Mouse (Mus musculus): Measurements from ENCODE around the gene Gm17324. TPM values are rescaled to one million over a fixed set of nuclear protein-coding genes. Genes with fewer than 3 reads are reported as not detected.
A peak's percentile ranks its signal among the peaks of the same experiment; 100 is the strongest.
"Not testable (repeated sequence)": the region's sequence is repeated elsewhere in the genome, so short reads cannot be mapped to it uniquely, and the experiment has no call there.

Gene Gm17324
- 0.84 and 1.3 TPM in 2 replicates for polyA plus RNA-seq (2016; fragmentation: Nextera tagmentation; extraction: Ambion mirVana)

- WGBS: under 1% methylated on average over 95 of the region's 96 CpGs
- H3K9ac ChIP-seq: peak within 1 kb of the TSS; percentile 91
- H3K4me3 ChIP-seq: peak within 1 kb of the TSS; percentile 97
- no peaks in the 10 kb centered on the region for H3K9me3 ChIP-seq (replicated peaks)
- H3K27ac ChIP-seq: peak within 1 kb of the TSS; percentile 93
- peak; percentile 95 for ATAC-seq (ENCODE audit: low FRiP score)
- peaks cover 13% of the 10 kb centered on the region for H3K36me3 ChIP-seq
- H3K27me3 ChIP-seq: peaks cover 38% of the 10 kb centered on the region
- peak within 1 kb of the TSS; percentile 72 for H3K4me2 ChIP-seq (replicated peaks)
- peaks cover 9% of the 10 kb centered on the region for H3K4me1 ChIP-seq
Observed at GRCm38 (mm10) chr9:78447973-78448873, at the start of gene Gm17324, which contains the start of gene Mto1. Gene Gm17324, minus strand, starts transcription at chr9:78448786. Gene Mto1, plus strand, starts transcription at chr9:78448208.

- Histone ChIP-seq H3K4me2 (replicated peaks) (no peak overlapping the region), H3K9ac (no peak overlapping the region), H3K4me3 (no peak overlapping the region), H3K36me3 (no peaks in the 10 kb centered on the region), H3K27me3 (no peaks in the 10 kb centered on the region), H3K4me1 (peaks cover 7% of the 10 kb centered on the region; the same call in 1 of the 2 replicates), H3K9me3 (replicated peaks) (no peaks in the 10 kb centered on the region), H3K27ac (no peak overlapping the region)
- no peak for ATAC-seq (ENCODE audit: low FRiP score)
- 88% methylated on average over 7 of the region's 7 CpGs for WGBS
Observed at GRCm38 (mm10) chr9:78493171-78493570, 44.6 kb upstream of the Gm17324 start.

- H3K4me3 ChIP-seq: no peak overlapping the region
- no peak overlapping the region for H3K27ac ChIP-seq
- no peaks in the 10 kb centered on the region for H3K9me3 ChIP-seq (replicated peaks)
- H3K4me2 ChIP-seq (replicated peaks): no peak overlapping the region
- no peaks in the 10 kb centered on the region for H3K36me3 ChIP-seq
- 92% methylated on average over 3 of the region's 3 CpGs for WGBS
- H3K27me3 ChIP-seq: no peaks in the 10 kb centered on the region
- peaks cover 7% of the 10 kb centered on the region; the same call in 1 of the 2 replicates for H3K4me1 ChIP-seq
- no peak for ATAC-seq (ENCODE audit: low FRiP score)
- H3K9ac ChIP-seq: no peak overlapping the region
Observed at GRCm38 (mm10) chr9:78492254-78492653, 43.7 kb upstream of the Gm17324 start.

- peaks cover 7% of the 10 kb centered on the region; the same call in 1 of the 2 replicates for H3K4me1 ChIP-seq
- H3K9me3 ChIP-seq (replicated peaks): no peaks in the 10 kb centered on the region
- no peak overlapping the region for H3K4me2 ChIP-seq (replicated peaks)
- H3K36me3 ChIP-seq: no peaks in the 10 kb centered on the region
- no peaks in the 10 kb centered on the region for H3K27me3 ChIP-seq
- no peak overlapping the region for H3K9ac ChIP-seq
- no peak for ATAC-seq (ENCODE audit: low FRiP score)
- H3K27ac ChIP-seq: no peak overlapping the region
- no peak overlapping the region for H3K4me3 ChIP-seq
- WGBS: 88% methylated on average over 3 of the region's 3 CpGs
Observed at GRCm38 (mm10) chr9:78491169-78491568, 42.6 kb upstream of the Gm17324 start.

- Histone ChIP-seq H3K9ac (peak within 1 kb of the TSS; percentile 58), H3K4me2 (replicated peaks) (peak within 1 kb of the TSS; percentile 67), H3K27ac (peak within 1 kb of the TSS; percentile 18; the same call in 1 of the 2 replicates), H3K27me3 (no peaks in the 10 kb centered on the region), H3K36me3 (no peaks in the 10 kb centered on the region), H3K9me3 (replicated peaks) (no peaks in the 10 kb centered on the region), H3K4me1 (peaks cover 7% of the 10 kb centered on the region; the same call in 1 of the 2 replicates), H3K4me3 (peak within 1 kb of the TSS; percentile 37)
- ATAC-seq (ENCODE audit: low FRiP score): peak; percentile 61
- 3% methylated on average over 17 of the region's 20 CpGs for WGBS
Observed at GRCm38 (mm10) chr9:78488890-78489420, 40.4 kb upstream of the Gm17324 start, which contains the start of gene Eef1a1. Gene Eef1a1, minus strand, starts transcription at chr9:78489151.

GRCm38 (mm10) chr9:78488021-78488420, 39.4 kb upstream of the Gm17324 start:
- H3K4me1 ChIP-seq; H3K27me3 ChIP-seq; H3K4me2 ChIP-seq (replicated peaks); H3K27ac ChIP-seq; H3K9ac ChIP-seq; ATAC-seq (ENCODE audit: low FRiP score); H3K4me3 ChIP-seq; H3K9me3 ChIP-seq (replicated peaks); H3K36me3 ChIP-seq: not testable (repeated sequence)
- 95% methylated on average over 5 of the region's 5 CpGs for WGBS

- WGBS: 70% methylated on average over 3 of the region's 3 CpGs
- H3K27me3 ChIP-seq: no peaks in the 10 kb centered on the region
- no peak overlapping the region for H3K4me3 ChIP-seq
- H3K9ac ChIP-seq: no peak overlapping the region
- no peaks in the 10 kb centered on the region for H3K36me3 ChIP-seq
- ATAC-seq (ENCODE audit: low FRiP score): no peak
- H3K9me3 ChIP-seq (replicated peaks): no peaks in the 10 kb centered on the region
- no peak overlapping the region for H3K27ac ChIP-seq
- H3K4me2 ChIP-seq (replicated peaks): no peak overlapping the region
- peaks cover 17% of the 10 kb centered on the region for H3K4me1 ChIP-seq
Observed at GRCm38 (mm10) chr9:78484660-78485059, 36.1 kb upstream of the Gm17324 start.

- Histone ChIP-seq H3K36me3 (peaks cover 18% of the 10 kb centered on the region), H3K27me3 (no peaks in the 10 kb centered on the region), H3K27ac (peak overlapping the region; percentile 98), H3K9ac (peak overlapping the region; percentile 68), H3K4me3 (peak overlapping the region; percentile 97), H3K4me2 (replicated peaks) (peak overlapping the region; percentile 49), H3K4me1 (peaks cover 19% of the 10 kb centered on the region), H3K9me3 (replicated peaks) (no peaks in the 10 kb centered on the region)
- WGBS: 5% methylated on average over 3 of the region's 3 CpGs
- no peak for ATAC-seq (ENCODE audit: low FRiP score)
Observed at GRCm38 (mm10) chr9:78482386-78482785, 33.8 kb upstream of the Gm17324 start.

- peak; percentile 99 for ATAC-seq (ENCODE audit: low FRiP score)
- H3K9me3 ChIP-seq (replicated peaks): no peaks in the 10 kb centered on the region
- WGBS: under 1% methylated on average over 72 of the region's 77 CpGs
Observed at GRCm38 (mm10) chr9:78481423-78482331, 33.1 kb upstream of the Gm17324 start.

GRCm38 (mm10) chr9:78480706-78481358, 32.2 kb upstream of the Gm17324 start:
- WGBS: under 1% methylated on average over 46 of the region's 46 CpGs
- ATAC-seq (ENCODE audit: low FRiP score): peak; percentile 39

More at GRCm38 (mm10) chr9:78481423-78482331, 33.1 kb upstream of the Gm17324 start:
- peaks cover 24% of the 10 kb centered on the region for H3K36me3 ChIP-seq
- peak overlapping the region; percentile 97 for H3K9ac ChIP-seq
- peak overlapping the region; percentile 98 for H3K27ac ChIP-seq
- peak overlapping the region; percentile 97 for H3K4me3 ChIP-seq
- no peaks in the 10 kb centered on the region for H3K27me3 ChIP-seq
- H3K4me2 ChIP-seq (replicated peaks): peak overlapping the region; percentile 67
- peaks cover 19% of the 10 kb centered on the region for H3K4me1 ChIP-seq

GRCm38 (mm10) chr9:78480227-78480626, 31.6 kb upstream of the Gm17324 start:
- not testable (repeated sequence) for H3K9me3 ChIP-seq (replicated peaks)

More at GRCm38 (mm10) chr9:78480706-78481358, 32.2 kb upstream of the Gm17324 start:
- peak overlapping the region; percentile 67 for H3K4me2 ChIP-seq (replicated peaks)
- H3K27ac ChIP-seq: peak overlapping the region; percentile 98
- H3K4me1 ChIP-seq: peaks cover 19% of the 10 kb centered on the region
- H3K36me3 ChIP-seq: peaks cover 33% of the 10 kb centered on the region
- peak overlapping the region; percentile 97 for H3K4me3 ChIP-seq
- peak overlapping the region; percentile 97 for H3K9ac ChIP-seq
- H3K9me3 ChIP-seq (replicated peaks): no peaks in the 10 kb centered on the region
- no peaks in the 10 kb centered on the region for H3K27me3 ChIP-seq

More at GRCm38 (mm10) chr9:78480227-78480626, 31.6 kb upstream of the Gm17324 start:
- H3K9ac ChIP-seq: peak overlapping the region; percentile 97
- H3K4me2 ChIP-seq (replicated peaks): peak overlapping the region; percentile 67
- under 1% methylated on average over 13 of the region's 13 CpGs for WGBS
- H3K4me3 ChIP-seq: peak overlapping the region; percentile 97
- H3K27ac ChIP-seq: peak overlapping the region; percentile 98
- H3K27me3 ChIP-seq; ATAC-seq (ENCODE audit: low FRiP score): not testable (repeated sequence)
- H3K36me3 ChIP-seq: peaks cover 33% of the 10 kb centered on the region
- peaks cover 19% of the 10 kb centered on the region for H3K4me1 ChIP-seq

Data from hindbrain, embryonic 12.5 days (tissue).